Mouse (Mus musculus): ENCODE results near the gene Pld1.

- TF ChIP-seq CTCF (conservative IDR thresholded peaks at IDR 0.05; ENCODE audit: low read length) (no peak), POU5F1 (IDR thresholded peaks at IDR 0.05; ENCODE audit: borderline replicate concordance, low read length) (no peak), NANOG (IDR thresholded peaks at IDR 0.05; ENCODE audit: borderline replicate concordance, low read length) (no peak)
Observed at GRCm38 (mm10) chr3:28095451-28095850, 157.0 kb downstream of the Pld1 start.
